Mouse (Mus musculus) hindbrain, embryonic 11.5 days (tissue): ENCODE measurements around the gene Gm20825. TPM values are rescaled to one million over a fixed set of nuclear protein-coding genes. Genes with fewer than 3 reads are reported as not detected.
"Not testable (repeated sequence)": the region's sequence is repeated elsewhere in the genome, so short reads cannot be mapped to it uniquely, and the experiment has no call there.

ENCODE experiments used
- ATAC-seq: fragments of 200-750 bp; cut with Nextera tagmentation; 2 replicates; pipeline ENCODE4 v1.8.0; 2017; ENCODE audit warnings: mild to moderate bottlenecking, moderate TSS enrichment, moderate library complexity; ENCODE audit not compliant: low FRiP score
- DNase-seq: peaks from one replicate; pipeline ENCODE4 v3.0.0-alpha.2; 2015; ENCODE audit warnings: low spot score
- H3K27ac ChIP-seq: fragments of 300-500 bp; sonication (generic); 2 replicates; pipeline ENCODE4 v1.5.1; 2014; ENCODE audit warnings: mild to moderate bottlenecking, low read depth, low read length
- H3K27me3 ChIP-seq: fragments of 300-500 bp; sonication (generic); 2 replicates; pipeline ENCODE4 v1.6.1; 2014; ENCODE audit warnings: mild to moderate bottlenecking, low read length, moderate library complexity, mixed read lengths; ENCODE audit not compliant: control insufficient read depth, insufficient read depth
- H3K36me3 ChIP-seq: fragments of 300-500 bp; sonication (generic); 2 replicates; pipeline ENCODE4 v1.6.1; 2014; ENCODE audit warnings: mild to moderate bottlenecking, low read length, moderate library complexity, mixed read lengths; ENCODE audit not compliant: control insufficient read depth, insufficient read depth
- H3K4me1 ChIP-seq: fragments of 300-500 bp; sonication (generic); replicated peaks from 2 replicates; pipeline ENCODE4 v1.6.1; 2014; ENCODE audit warnings: low read length, mixed read lengths; ENCODE audit not compliant: control insufficient read depth, insufficient read depth
- H3K4me2 ChIP-seq: fragments of 300-500 bp; sonication (generic); replicated peaks from 2 replicates; pipeline ENCODE4 v1.6.1; 2014; ENCODE audit warnings: mild to moderate bottlenecking, low read depth, low read length
- H3K4me3 ChIP-seq: fragments of 300-500 bp; sonication (generic); 2 replicates; pipeline ENCODE4 v1.5.1; 2014; ENCODE audit warnings: low read depth, low read length
- H3K9ac ChIP-seq: fragments of 300-500 bp; sonication (generic); 2 replicates; pipeline ENCODE4 v1.6.1; 2014; ENCODE audit warnings: low read depth, low read length
- H3K9me3 ChIP-seq: fragments of 300-500 bp; sonication (generic); 2 replicates; pipeline ENCODE4 v1.6.1; 2016; ENCODE audit warnings: low read length; ENCODE audit not compliant: control insufficient read depth
- WGBS: fragments of 180-500 bp; shearing (Covaris S2); extraction: QIAGEN DNeasy Blood & Tissue Kit; methylation state at CpG from one replicate; pipeline ENCODE4 v1.1.7; 2014; 5-methylcytosine and 5-hydroxymethylcytosine counted together
- polyA plus RNA-seq: library from polyadenylated mRNA; unstranded; fragments of >200 nt; fragmentation: Nextera tagmentation; extraction: Ambion mirVana; gene quantifications from 2 replicates; pipeline ENCODE4 v1.2.1, GENCODE M21; 2014

Gene Gm20825
- not detected in 2 replicates for polyA plus RNA-seq

DNA sequence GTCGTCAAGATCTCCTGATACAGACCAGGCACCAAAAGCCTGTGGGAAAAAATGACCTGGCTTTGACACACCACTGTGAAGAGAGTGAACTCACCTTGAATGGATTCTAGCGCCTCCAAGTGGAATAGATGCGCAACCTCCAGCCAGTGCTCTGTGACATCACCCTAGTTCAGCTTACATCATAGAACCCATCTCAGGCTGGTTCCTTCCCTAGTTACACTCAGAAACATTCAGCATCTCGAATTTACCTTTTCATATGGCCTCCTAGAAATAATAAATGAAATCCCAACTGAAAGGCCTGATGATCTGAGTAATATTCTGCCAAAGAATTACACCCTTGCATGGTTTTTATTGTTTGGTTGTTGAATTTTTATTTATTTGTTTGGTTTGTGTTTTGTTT, at the start of gene Gm20825:
Gm20825 (minus strand) TSS at position 101 of the 400 bp plus-strand sequence.
- ATAC-seq, H3K36me3 ChIP-seq, DNase-seq, H3K9me3 ChIP-seq, H3K4me1 ChIP-seq, H3K9ac ChIP-seq, H3K27me3 ChIP-seq, H3K27ac ChIP-seq, H3K4me2 ChIP-seq, H3K4me3 ChIP-seq: not testable (repeated sequence)
- no CpG with 5 or more reads among the region's 4 CpGs for WGBS

Other genes with a start within 250 kb of the Gm20825 start
- not detected in 2 replicates for gene Gm29049, start 74.3 kb downstream of the Gm20825 start, polyA plus RNA-seq
- gene Gm20824, start 186.4 kb upstream of the Gm20825 start, polyA plus RNA-seq, result not detected in 2 replicates